Comparison of ENCODE assay signal across 8 mouse cellular contexts in the genomic region with DNA sequence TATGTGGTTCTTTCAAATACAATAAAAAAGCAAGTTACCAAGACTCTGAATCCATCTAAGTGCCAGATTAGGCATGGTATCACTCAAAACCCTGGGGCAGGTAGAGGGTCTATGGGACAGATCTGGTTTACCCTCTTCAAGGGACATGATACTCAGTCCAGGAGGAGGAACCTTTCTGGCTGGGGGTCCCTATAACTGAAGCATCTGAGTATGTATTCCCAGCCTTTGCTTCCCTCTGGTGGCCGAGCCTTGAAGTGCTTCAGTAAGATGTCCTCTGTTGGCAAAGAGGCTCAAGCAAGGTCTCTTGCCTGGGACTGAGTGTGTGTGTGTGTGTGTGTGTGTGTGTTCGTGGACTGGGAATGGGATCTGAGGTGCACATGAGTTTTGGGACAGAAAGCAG.
DNase-seq lines count a peak whose midpoint lies in the region; ATAC-seq lines count a peak whose summit lies in the region.

No protein-coding gene starts in this region.

- no peaks in the 10 kb centered on the region for H3K27me3 ChIP-seq in kidney, embryonic 15.5 days
- H3K27me3 ChIP-seq in limb, embryonic 11.5 days (ENCODE audit: control insufficient read depth, insufficient read depth, low read length): no peaks in the 10 kb centered on the region
- peaks cover 31% of the 10 kb centered on the region for H3K27me3 ChIP-seq in neural tube, embryonic 13.5 days

- no peaks in the 10 kb centered on the region for H3K9me3 ChIP-seq in kidney, embryonic 15.5 days (replicated peaks)
- no peaks in the 10 kb centered on the region for H3K9me3 ChIP-seq in limb, embryonic 11.5 days (ENCODE audit: control insufficient read depth, low read length)
- H3K9me3 ChIP-seq in neural tube, embryonic 13.5 days: no peaks in the 10 kb centered on the region

- no peak overlapping the region for H3K4me2 ChIP-seq in kidney, embryonic 15.5 days
- no peak overlapping the region for H3K4me2 ChIP-seq in limb, embryonic 11.5 days (ENCODE audit: low read depth, severe bottlenecking)
- no peak overlapping the region for H3K4me2 ChIP-seq in neural tube, embryonic 13.5 days

- H3K4me1 ChIP-seq in kidney, embryonic 15.5 days: no peaks in the 10 kb centered on the region
- H3K4me1 ChIP-seq in limb, embryonic 11.5 days (ENCODE audit: control insufficient read depth, insufficient read depth, low read length): no peaks in the 10 kb centered on the region
- no peaks in the 10 kb centered on the region for H3K4me1 ChIP-seq in neural tube, embryonic 13.5 days (replicated peaks)

- 11% methylated on average over 2 of the region's 2 CpGs for WGBS in kidney, embryonic 15.5 days
- 20% methylated on average over 2 of the region's 2 CpGs for WGBS in limb, embryonic 11.5 days
- WGBS in neural tube, embryonic 13.5 days: 17% methylated on average over 2 of the region's 2 CpGs

- no peak overlapping the region for H3K27ac ChIP-seq in kidney, embryonic 15.5 days
- H3K27ac ChIP-seq in limb, embryonic 11.5 days (replicated peaks; ENCODE audit: low read depth, low read length): no peak overlapping the region
- H3K27ac ChIP-seq in neural tube, embryonic 13.5 days (replicated peaks): no peak overlapping the region

- intact Hi-C loops in gastrocnemius, postnatal 14 days (cut with DNase I; ENCODE audit: low total_unique reads): loop anchor here (5.0 kb wide), 1 partner anchor 359 kb away; no protein-coding TSS in a partner anchor

- ATAC-seq in common myeloid progenitor, adult 5-6 weeks (replicated peaks; ENCODE audit: low read depth, poor library complexity, severe bottlenecking): peak; percentile 63; the same call in 1 of the 2 replicates
- peak; percentile 52; the same call in 1 of the 2 replicates for ATAC-seq in kidney, embryonic 15.5 days (replicated peaks; ENCODE audit: low FRiP score)
- ATAC-seq in limb, embryonic 11.5 days (ENCODE audit: insufficient number of reproducible peaks, low FRiP score, low TSS enrichment, low read depth): no peak
- peak; percentile 69 for ATAC-seq in neural tube, embryonic 13.5 days (ENCODE audit: low read depth)

- no peak overlapping the region for H3K9ac ChIP-seq in kidney, embryonic 15.5 days
- no peak overlapping the region for H3K9ac ChIP-seq in limb, embryonic 11.5 days (ENCODE audit: low read length)
- H3K9ac ChIP-seq in neural tube, embryonic 13.5 days: no peak overlapping the region

- peak; percentile 23 for DNase-seq in gastrocnemius, adult 18-20 months (ENCODE audit: low spot score)
- DNase-seq in gastrocnemius, postnatal 25 days: no peak
- DNase-seq in gastrocnemius, postnatal 14 days: peak; percentile 44
- DNase-seq in limb, embryonic 11.5 days (ENCODE audit: low spot score): peak; percentile 75
- DNase-seq in urinary bladder, adult 2 months (ENCODE audit: low spot score): peak; percentile 24

- H3K36me3 ChIP-seq in kidney, embryonic 15.5 days: no peaks in the 10 kb centered on the region
- H3K36me3 ChIP-seq in limb, embryonic 11.5 days (ENCODE audit: control insufficient read depth, insufficient read depth, low read length): no peaks in the 10 kb centered on the region
- H3K36me3 ChIP-seq in neural tube, embryonic 13.5 days: no peaks in the 10 kb centered on the region

- H3K4me3 ChIP-seq in kidney, embryonic 15.5 days (replicated peaks): no peak overlapping the region
- H3K4me3 ChIP-seq in limb, embryonic 11.5 days (ENCODE audit: low read depth, low read length): no peak overlapping the region
- H3K4me3 ChIP-seq in neural tube, embryonic 13.5 days: no peak overlapping the region
